Mouse (Mus musculus) megakaryocyte, adult 5-6 weeks (primary cell): Measurements from ENCODE around the gene Slfn8. TPM values are rescaled to one million over a fixed set of nuclear protein-coding genes. Genes with fewer than 3 reads are reported as not detected.

Experiments
- total RNA-seq, 2 experiments: library from RNA; stranded (forward) in 1 of 2; stranded (reverse) in 1 of 2; fragments of 153-499, 151-499 nt in 1 of 2; fragments of 221-1000, 200-1000 nt in 1 of 2; gene quantifications; 2 replicates each; pipeline versions ENCODE4 v1.2.3 to v1.2.4; 2015 to 2017

Slfn8 gene
- total RNA-seq, 2 experiments from 2014 or later = 60.5 to 68.3 TPM

Other genes with a start within 250 kb of the Slfn8 start
- 14.0 and 15.7 TPM in 2 replicates for gene Lig3, start 239.7 kb downstream of the Slfn8 start, total RNA-seq (2015)
- gene Lig3, start 239.7 kb downstream of the Slfn8 start, total RNA-seq (2017) = 17.7 and 20.3 TPM in 2 replicates
- gene Rffl, start 149.6 kb downstream of the Slfn8 start, total RNA-seq (2015) = 20.5 and 26.7 TPM in 2 replicates
- gene Rffl, start 149.6 kb downstream of the Slfn8 start, total RNA-seq (2017) = 20.1 and 25.4 TPM in 2 replicates
- 7.1 and 7.9 TPM in 2 replicates for gene Rad51d, start 130.2 kb downstream of the Slfn8 start, total RNA-seq (2015)
- 8.8 and 10.3 TPM in 2 replicates for gene Rad51d, start 130.2 kb downstream of the Slfn8 start, total RNA-seq (2017)
- not detected in 2 replicates for gene Fndc8, start 128.7 kb downstream of the Slfn8 start, total RNA-seq (2015)
- gene Fndc8, start 128.7 kb downstream of the Slfn8 start, total RNA-seq (2017) = not detected in 2 replicates
- gene Nle1, start 112.4 kb downstream of the Slfn8 start, total RNA-seq (2015) = 4.7 TPM in 2 replicates
- gene Nle1, start 112.4 kb downstream of the Slfn8 start, total RNA-seq (2017) = 2.6 and 3.1 TPM in 2 replicates
- gene Unc45b, start 110.3 kb downstream of the Slfn8 start, total RNA-seq (2015) = not detected in 2 replicates
- not detected in 2 replicates for gene Unc45b, start 110.3 kb downstream of the Slfn8 start, total RNA-seq (2017)
- 60.7 and 62.4 TPM in 2 replicates for gene Slfn5, start 69.5 kb downstream of the Slfn8 start, total RNA-seq (2015)
- gene Slfn5, start 69.5 kb downstream of the Slfn8 start, total RNA-seq (2017) = 112 and 116 TPM in 2 replicates
- 39.4 and 40.0 TPM in 2 replicates for gene Slfn9, start 29.0 kb downstream of the Slfn8 start, total RNA-seq (2015)
- 39.5 and 40.9 TPM in 2 replicates for gene Slfn9, start 29.0 kb downstream of the Slfn8 start, total RNA-seq (2017)
- gene Slfn2, start 44.3 kb upstream of the Slfn8 start, total RNA-seq (2015) = 344 and 362 TPM in 2 replicates
- gene Slfn2, start 44.3 kb upstream of the Slfn8 start, total RNA-seq (2017) = 890 and 968 TPM in 2 replicates
- gene Slfn1, start 96.0 kb upstream of the Slfn8 start, total RNA-seq (2015) = 140 and 155 TPM in 2 replicates
- gene Slfn1, start 96.0 kb upstream of the Slfn8 start, total RNA-seq (2017) = 239 TPM in 2 replicates
- gene Slfn4, start 154.4 kb upstream of the Slfn8 start, total RNA-seq (2015) = 257 and 290 TPM in 2 replicates
- gene Slfn4, start 154.4 kb upstream of the Slfn8 start, total RNA-seq (2017) = 88.0 and 113 TPM in 2 replicates
- gene Slfn3, start 170.5 kb upstream of the Slfn8 start, total RNA-seq (2015) = 29.0 and 29.7 TPM in 2 replicates
- gene Slfn3, start 170.5 kb upstream of the Slfn8 start, total RNA-seq (2017) = 43.8 and 49.6 TPM in 2 replicates